Mouse (Mus musculus): ENCODE measurements around the gene Scnm1.
"Not testable (repeated sequence)": the region's sequence is repeated elsewhere in the genome, so short reads cannot be mapped to it uniquely, and the experiment has no call there.

The Scnm1 gene

GRCm38 (mm10) chr3:95107308-95107707, 26.5 kb downstream of the Scnm1 start:
- DNase-seq (ENCODE audit: low spot score), result not testable (repeated sequence)

GRCm38 (mm10) chr3:95106338-95107117, 27.3 kb downstream of the Scnm1 start, which contains the start of gene Pip5k1a:
Gene Pip5k1a, minus strand, starts transcription at chr3:95106930.
- peak; percentile 81 for DNase-seq (ENCODE audit: low spot score)

GRCm38 (mm10) chr3:95105586-95106337, 28.0 kb downstream of the Scnm1 start:
- no peak for DNase-seq (ENCODE audit: low spot score)

- DNase-seq (ENCODE audit: low spot score), result no peak
These were observed 28.7 kb downstream of the Scnm1 start for GRCm38 (mm10) chr3:95105121-95105520.

GRCm38 (mm10) chr3:95100854-95101253, 33.0 kb downstream of the Scnm1 start:
- DNase-seq (ENCODE audit: low spot score), result no peak

GRCm38 (mm10) chr3:95088071-95088470, 45.7 kb downstream of the Scnm1 start:
- no peak for DNase-seq (ENCODE audit: low spot score)
